Mouse (Mus musculus) kidney, adult 18-20 months (tissue): Measurements from ENCODE around the gene Xpc.

Experiments
- DNase-seq: peaks from one replicate; pipeline ENCODE4 v3.0.0; 2021

Gene Xpc

GRCm38 (mm10) chr6:91515545-91516449 lies at the start of gene Xpc, which contains the start of gene Lsm3:
TSS of gene Xpc (minus strand) at chr6:91515888.
TSS of gene Lsm3 (plus strand) at chr6:91515928.
- peak; percentile 100 for DNase-seq

GRCm38 (mm10) chr6:91563031-91563430 lies 47.3 kb upstream of the Xpc start:
- DNase-seq, result peak; percentile 73

- DNase-seq, result peak; percentile 76
Measured at GRCm38 (mm10) chr6:91560186-91560585, 44.5 kb upstream of the Xpc start.

- DNase-seq, result no peak
Measured at GRCm38 (mm10) chr6:91559371-91559770, 43.7 kb upstream of the Xpc start.

- DNase-seq, result no peak
Measured at GRCm38 (mm10) chr6:91558565-91558964, 42.9 kb upstream of the Xpc start.

GRCm38 (mm10) chr6:91552693-91553092 lies 37.0 kb upstream of the Xpc start:
- DNase-seq, result no peak

GRCm38 (mm10) chr6:91551671-91552070 lies 36.0 kb upstream of the Xpc start:
- DNase-seq, result no peak

GRCm38 (mm10) chr6:91549621-91550020 lies 33.9 kb upstream of the Xpc start:
- no peak for DNase-seq

- DNase-seq, result no peak
Measured at GRCm38 (mm10) chr6:91547313-91547712, 31.6 kb upstream of the Xpc start.

GRCm38 (mm10) chr6:91546241-91546884 lies 30.7 kb upstream of the Xpc start:
- no peak for DNase-seq

GRCm38 (mm10) chr6:91543056-91543455 lies 27.4 kb upstream of the Xpc start:
- no peak for DNase-seq

- DNase-seq, result no peak
Measured at GRCm38 (mm10) chr6:91541276-91541675, 25.6 kb upstream of the Xpc start.

- peak; percentile 66 for DNase-seq
Measured at GRCm38 (mm10) chr6:91536047-91536765, 20.5 kb upstream of the Xpc start.

- no peak for DNase-seq
Measured at GRCm38 (mm10) chr6:91535231-91535630, 19.5 kb upstream of the Xpc start.

- DNase-seq, result peak; percentile 58
Measured at GRCm38 (mm10) chr6:91534268-91534667, 18.6 kb upstream of the Xpc start.

- DNase-seq, result no peak
Measured at GRCm38 (mm10) chr6:91533771-91534170, 18.1 kb upstream of the Xpc start.

- peak; percentile 60 for DNase-seq
Measured at GRCm38 (mm10) chr6:91533359-91533758, 17.7 kb upstream of the Xpc start.

GRCm38 (mm10) chr6:91532661-91533060 lies 17.0 kb upstream of the Xpc start:
- no peak for DNase-seq

GRCm38 (mm10) chr6:91531276-91531675 lies 15.6 kb upstream of the Xpc start:
- DNase-seq, result no peak

- no peak for DNase-seq
Measured at GRCm38 (mm10) chr6:91530673-91531072, 15.0 kb upstream of the Xpc start.

- no peak for DNase-seq
Measured at GRCm38 (mm10) chr6:91528265-91528664, 12.6 kb upstream of the Xpc start.

- no peak for DNase-seq
Measured at GRCm38 (mm10) chr6:91527227-91527860, 11.7 kb upstream of the Xpc start.

- no peak for DNase-seq
Measured at GRCm38 (mm10) chr6:91525544-91525943, 9.9 kb upstream of the Xpc start.
